8 mouse cellular contexts compared by ENCODE assay signal in the genomic region with DNA sequence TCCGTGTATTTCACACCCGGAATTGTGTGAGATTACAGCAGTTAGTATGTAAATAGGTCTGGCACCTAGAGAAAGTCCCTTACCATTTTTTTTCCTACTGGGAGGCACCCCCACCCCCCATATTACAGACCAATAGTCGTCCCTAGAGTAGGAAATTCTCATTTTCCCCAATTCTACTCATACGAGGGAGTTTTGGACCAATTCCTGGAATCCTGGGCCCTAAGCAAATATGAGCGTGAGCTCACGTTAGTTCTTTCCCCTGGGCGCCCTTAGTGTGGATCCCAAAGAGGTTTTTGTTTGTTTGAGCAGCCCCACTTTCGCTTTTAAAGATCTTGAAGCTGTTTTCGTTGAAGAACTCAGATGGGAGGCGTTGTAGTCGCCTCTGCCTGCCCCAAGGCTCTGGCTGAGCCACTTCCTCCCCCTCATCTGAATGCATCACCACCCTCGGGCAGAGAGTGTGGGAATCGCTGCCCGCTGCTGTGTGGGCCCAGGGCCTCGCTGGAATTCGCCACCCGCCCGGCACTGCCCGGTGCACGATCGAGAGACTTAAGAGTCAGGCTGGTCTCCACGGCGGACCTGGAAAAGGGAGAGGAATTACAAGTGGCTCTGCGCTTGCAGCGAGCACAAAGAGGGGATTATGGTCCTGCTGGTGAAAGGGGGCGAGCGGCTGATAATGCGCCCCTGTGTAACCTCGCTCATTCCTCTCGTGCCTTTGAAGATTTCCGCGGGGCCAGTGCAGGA.
DNase-seq lines count a peak whose midpoint lies in the region; ATAC-seq and TF ChIP-seq lines count a peak whose summit lies in the region.

No protein-coding gene starts in this region.

- H3K4me3 ChIP-seq in hindbrain, embryonic 14.5 days (replicated peaks; ENCODE audit: low read length) = peak overlapping the region; percentile 37

- no peak for TF ChIP-seq CTCF in Patski (IDR thresholded peaks at IDR 0.05)

- peak overlapping the region; percentile 71 for H3K27ac ChIP-seq in hindbrain, embryonic 14.5 days

- WGBS in hindbrain, embryonic 14.5 days = 3% methylated on average over 32 of the region's 32 CpGs

- no peaks in the 10 kb centered on the region for H3K9me3 ChIP-seq in hindbrain, embryonic 14.5 days (ENCODE audit: control insufficient read depth, low read length)

- POLR2A ChIA-PET in Patski (lab: Charles Lee) = no interaction called here

- peaks cover 12% of the 10 kb centered on the region; the same call in 1 of the 2 replicates for H3K4me1 ChIP-seq in hindbrain, embryonic 14.5 days (replicated peaks; ENCODE audit: control insufficient read depth, insufficient read depth, low read length)

- ATAC-seq in Patski = peak; percentile 98
- ATAC-seq in hindbrain, embryonic 14.5 days (ENCODE audit: low FRiP score) = peak; percentile 94

- in situ Hi-C loops in Patski (cut with MboI; ENCODE audit: low pct_unique_long_range_greater_than_20kb) = no loop called here

- H3K27me3 ChIP-seq in Patski = no peaks in the 10 kb centered on the region
- H3K27me3 ChIP-seq in hindbrain, embryonic 14.5 days (ENCODE audit: control insufficient read depth, insufficient read depth, low read length) = no peaks in the 10 kb centered on the region

- H3K9ac ChIP-seq in hindbrain, embryonic 14.5 days = peak overlapping the region; percentile 73

- no peaks in the 10 kb centered on the region for H3K36me3 ChIP-seq in hindbrain, embryonic 14.5 days (replicated peaks; ENCODE audit: control insufficient read depth, insufficient read depth)

- CTCF ChIA-PET in Patski (lab: Charles Lee) = interaction anchor here (0.9 kb wide), 1 partner anchor 28 kb away, joined by 3 read pairs; no protein-coding TSS in a partner anchor

- DNase-seq in Patski (ENCODE audit: low read depth, low spot score) = peak; percentile 34
- peak; percentile 53 for DNase-seq in cerebellum, adult 8-10 months
- DNase-seq in frontal cortex, postnatal 10 days (ENCODE audit: low spot score in 2 of 2) = peak; percentile 69 to 70
- DNase-seq in hindbrain, embryonic 14.5 days (ENCODE audit: low spot score) = peak; percentile 70
- peak; percentile 61 to 77 for DNase-seq in left cerebral cortex, adult 18-20 months (ENCODE audit: low spot score in 2 of 2)
- DNase-seq in lung, postnatal 36 days = peak; percentile 55
- peak; percentile 30 for DNase-seq in retina, postnatal 7 days (ENCODE audit: low read depth, low spot score)
- peak; percentile 25 to 26 for DNase-seq in urinary bladder, postnatal 36 days (ENCODE audit: low spot score in 2 of 2)

- peak overlapping the region; percentile 73 for H3K4me2 ChIP-seq in hindbrain, embryonic 14.5 days (replicated peaks)

Comparison
In these comparisons a context has a peak if more than half of its experiments do, and no peak if none do; other contexts are left out.
1. Peak in every context shown above with its lines: DNase-seq, ATAC-seq, H3K4me3 ChIP-seq and H3K27ac ChIP-seq.